Mouse (Mus musculus) kidney, adult 2 months (tissue): Measurements from ENCODE around the gene Serinc4. TPM values are rescaled to one million over a fixed set of nuclear protein-coding genes. Genes with fewer than 3 reads are reported as not detected.

Experiments
- DNase-seq: peaks from one replicate; pipeline ENCODE4 v3.0.0; 2021
- H3K27ac ChIP-seq: fragments of 200-500 bp; 2 replicates; pipeline ENCODE4 v1.5.1; 2012; ENCODE audit warnings: low read depth, low read length, control low read depth, inconsistent platforms; ENCODE audit not compliant: insufficient read depth
- H3K27me3 ChIP-seq: fragments of 200-500 bp; replicated peaks from 2 replicates; pipeline ENCODE4 v1.6.1; 2012; ENCODE audit warnings: mild to moderate bottlenecking, moderate library complexity, low read length, inconsistent platforms; ENCODE audit not compliant: control insufficient read depth, insufficient read depth
- H3K36me3 ChIP-seq: fragments of 200-500 bp; 2 replicates; pipeline ENCODE4 v1.6.1; 2012; ENCODE audit warnings: mild to moderate bottlenecking, moderate library complexity, low read length, inconsistent platforms; ENCODE audit not compliant: control insufficient read depth, insufficient read depth
- H3K4me1 ChIP-seq: fragments of 200-500 bp; 2 replicates; pipeline ENCODE4 v1.6.1; 2011; ENCODE audit warnings: low read length; ENCODE audit not compliant: control insufficient read depth, insufficient read depth
- H3K4me3 ChIP-seq: fragments of 200-500 bp; 2 replicates; pipeline ENCODE4 v1.5.1; 2011; ENCODE audit warnings: mild to moderate bottlenecking, low read depth, low read length, control low read depth; ENCODE audit not compliant: insufficient read depth
- CTCF ChIP-seq: fragments of 200-500 bp; conservative IDR thresholded peaks from 2 replicates; pipeline ENCODE4 v1.5.1; 2011; ENCODE audit warnings: low read depth, mild to moderate bottlenecking, control low read depth, low read length, moderate library complexity, mixed read lengths; ENCODE audit not compliant: insufficient read depth, insufficient read length
- POLR2A ChIP-seq: fragments of 200-500 bp; IDR thresholded peaks from one replicate; pipeline ENCODE4 v1.6.1; 2011; ENCODE audit warnings: low read depth, low read length, control low read depth
- WGBS: fragments of 180-500 bp; shearing (Covaris S2); methylation state at CpG from one replicate; pipeline ENCODE4 v1.1.7; 2018; 5-methylcytosine and 5-hydroxymethylcytosine counted together
- polyA plus RNA-seq: library from polyadenylated mRNA; depleted of rRNA; stranded (reverse); fragments of >200 nt; gene quantifications from 2 replicates; pipeline ENCODE4 v1.2.3, GENCODE M21; 2012

Gene Serinc4
- polyA plus RNA-seq, 1 experiment, result 0.44 TPM

GRCm38 (mm10) chr2:121452990-121453389 lies 3.6 kb downstream of the Serinc4 start, which contains the start of gene Hypk:
Gene Hypk, plus strand, starts transcription at chr2:121453290.
- no peak for DNase-seq
- Histone ChIP-seq H3K36me3 (peaks cover 4% of the 10 kb centered on the region), H3K4me3 (no peak within 1 kb of the TSS), H3K27ac (0 out of 2 replicates have a peak within 1 kb of the TSS, but pooled peaks have one; percentile 41), H3K27me3 (no peaks in the 10 kb centered on the region), H3K4me1 (peaks cover 19% of the 10 kb centered on the region; the same call in 1 of the 2 replicates)
- WGBS, result 54% methylated on average over 4 of the region's 4 CpGs
- TF ChIP-seq CTCF (no peak), POLR2A (no peak)

DNA sequence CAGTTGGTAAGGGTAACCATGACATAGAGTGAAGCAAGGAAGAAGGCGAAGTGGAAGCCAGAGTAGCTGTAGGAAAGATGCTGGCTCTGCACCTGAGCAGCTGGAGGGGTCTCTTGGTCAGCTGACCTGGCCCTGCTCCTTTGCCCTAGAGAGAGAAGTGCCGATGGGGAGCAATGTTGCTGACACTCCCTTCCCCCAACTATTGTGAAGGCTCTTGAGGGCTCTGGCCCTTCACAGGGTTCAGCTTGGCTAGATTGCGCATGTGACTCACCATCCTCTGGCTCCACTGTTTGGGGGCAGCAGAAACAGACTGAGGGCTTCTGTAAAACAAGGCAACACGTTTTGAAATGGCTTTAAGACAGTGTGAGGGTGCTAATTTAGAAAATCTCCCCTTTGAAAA lies 4.2 kb downstream of the Serinc4 start:
- DNase-seq, result no peak
- no peak overlapping the region for H3K4me3 ChIP-seq
- peaks cover 13% of the 10 kb centered on the region; the same call in 1 of the 2 replicates for H3K4me1 ChIP-seq
- 53% methylated on average over 4 of the region's 4 CpGs for WGBS
- no peak overlapping the region for H3K27ac ChIP-seq
- peaks cover 4% of the 10 kb centered on the region for H3K36me3 ChIP-seq
- no peaks in the 10 kb centered on the region for H3K27me3 ChIP-seq
- TF ChIP-seq POLR2A (no peak), CTCF (no peak)

DNA sequence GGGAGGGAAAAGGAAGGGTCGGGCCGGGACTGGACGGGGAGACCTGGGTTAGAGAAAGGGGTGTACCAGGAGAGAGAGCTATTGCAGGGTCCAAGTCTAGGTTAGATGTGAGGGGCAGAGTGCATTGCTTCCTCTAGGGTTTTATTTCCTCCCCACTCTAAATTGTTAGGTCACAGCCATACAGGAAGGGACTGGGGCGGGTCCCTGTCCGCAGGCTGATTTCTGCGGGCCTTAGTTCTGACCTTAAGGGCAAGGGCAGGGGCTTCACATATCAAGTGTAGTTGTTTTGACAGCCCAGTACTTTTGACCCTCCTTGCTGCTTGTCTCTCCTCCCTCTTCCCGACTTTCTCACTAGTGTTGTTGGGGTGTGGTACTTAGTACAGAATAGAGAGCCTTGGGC lies 6.5 kb downstream of the Serinc4 start:
- Histone ChIP-seq H3K27ac (peak overlapping the region; percentile 8), H3K27me3 (no peaks in the 10 kb centered on the region), H3K4me3 (peak overlapping the region; percentile 93), H3K4me1 (peaks cover 13% of the 10 kb centered on the region; the same call in 1 of the 2 replicates), H3K36me3 (peaks cover 4% of the 10 kb centered on the region)
- TF ChIP-seq CTCF, result no peak
- no peak for TF ChIP-seq POLR2A
- WGBS, result 0% methylated on average over 7 of the region's 7 CpGs
- no peak for DNase-seq

DNA sequence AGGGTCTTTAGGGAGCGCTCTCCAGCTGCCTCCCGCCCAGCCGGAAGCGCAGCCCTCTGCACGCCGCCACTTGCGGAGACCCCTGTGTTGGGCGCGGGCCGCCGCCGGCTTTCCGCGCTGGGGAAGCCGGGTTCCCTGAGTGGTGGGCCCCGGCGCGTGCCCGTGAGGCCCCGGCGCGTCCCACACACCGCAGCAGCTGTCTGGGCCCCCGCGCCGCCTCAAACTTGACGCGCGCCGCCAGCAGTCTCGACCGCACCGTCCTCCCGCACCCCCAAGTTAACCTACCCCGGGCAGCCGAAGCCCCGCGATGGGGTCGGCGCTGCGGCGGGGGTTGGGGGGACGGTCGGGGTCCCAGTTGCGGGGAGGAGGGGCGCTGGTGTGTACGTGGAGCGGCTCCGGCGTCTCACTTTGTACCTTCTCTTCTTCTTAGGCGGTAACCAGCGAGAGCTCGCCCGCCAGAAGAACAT lies 7.0 kb downstream of the Serinc4 start:
- Histone ChIP-seq H3K36me3 (peaks cover 4% of the 10 kb centered on the region), H3K4me3 (peak overlapping the region; percentile 93), H3K27ac (peak overlapping the region; percentile 95), H3K27me3 (no peaks in the 10 kb centered on the region), H3K4me1 (peaks cover 13% of the 10 kb centered on the region; the same call in 1 of the 2 replicates)
- DNase-seq, result no peak
- whole genome bisulfite sequencing, result under 1% methylated on average over 54 of the region's 54 CpGs
- no peak for TF ChIP-seq CTCF
- TF ChIP-seq POLR2A, result no peak

- DNase-seq, result peak; percentile 100
- WGBS, result under 1% methylated on average over 73 of the region's 74 CpGs
- H3K4me1 ChIP-seq, result peaks cover 13% of the 10 kb centered on the region; the same call in 1 of the 2 replicates
- TF ChIP-seq POLR2A, result peak; percentile 96
- TF ChIP-seq CTCF, result no peak
- H3K27me3 ChIP-seq, result no peaks in the 10 kb centered on the region
- H3K27ac ChIP-seq, result peak within 1 kb of the TSS; percentile 99
- peaks cover 4% of the 10 kb centered on the region for H3K36me3 ChIP-seq
- H3K4me3 ChIP-seq, result peak within 1 kb of the TSS; percentile 93
These were observed 7.6 kb downstream of the Serinc4 start, which contains the start of gene Serf2 for GRCm38 (mm10) chr2:121448739-121449535. Gene Serf2, plus strand, starts transcription at chr2:121449195.

- 9% methylated on average over 9 of the region's 9 CpGs for WGBS
- H3K4me1 ChIP-seq, result peaks cover 9% of the 10 kb centered on the region; the same call in 1 of the 2 replicates
- H3K27me3 ChIP-seq, result no peaks in the 10 kb centered on the region
- no peak overlapping the region for H3K4me3 ChIP-seq
- TF ChIP-seq CTCF, result no peak
- no peak for TF ChIP-seq POLR2A
- H3K36me3 ChIP-seq, result peaks cover 4% of the 10 kb centered on the region
- peak; percentile 74 for DNase-seq
- H3K27ac ChIP-seq, result peak overlapping the region; percentile 99
These were observed 8.4 kb downstream of the Serinc4 start for GRCm38 (mm10) chr2:121448136-121448535.

GRCm38 (mm10) chr2:121447006-121447405 lies 9.6 kb downstream of the Serinc4 start:
- WGBS, result 94% methylated on average over 3 of the region's 3 CpGs
- no peak for DNase-seq
- H3K4me3 ChIP-seq, result no peak overlapping the region
- no peaks in the 10 kb centered on the region for H3K27me3 ChIP-seq
- H3K4me1 ChIP-seq, result peaks cover 14% of the 10 kb centered on the region; the same call in 1 of the 2 replicates
- H3K27ac ChIP-seq, result no peak overlapping the region
- TF ChIP-seq POLR2A, result no peak
- TF ChIP-seq CTCF, result no peak
- peaks cover 4% of the 10 kb centered on the region for H3K36me3 ChIP-seq
